Mouse (Mus musculus) MEL (cell line): ENCODE measurements around the gene Stap2. TPM values are rescaled to one million over a fixed set of nuclear protein-coding genes. Genes with fewer than 3 reads are reported as not detected.

Source experiments
- DNase-seq: peaks from one replicate; pipeline ENCODE4 v3.0.0; 2011; ENCODE audit warnings: low read depth, low spot score
- H3K27ac ChIP-seq: 2 replicates; pipeline ENCODE4 v1.5.1; 2012; ENCODE audit warnings: low read depth, mild to moderate bottlenecking, control low read depth, low read length, moderate library complexity; ENCODE audit not compliant: control insufficient read depth
- H3K27me3 ChIP-seq, 2 experiments: fragments of 150-350 bp in 1 of 2; sonication (generic) in 1 of 2; 2 replicates each; pipeline ENCODE4 v1.6.1; 2012; ENCODE audit warnings: low read length in 2 of 2, mild to moderate bottlenecking in 2 of 2, improper control_type of control experiment in 1 of 2, moderate library complexity in 1 of 2; ENCODE audit not compliant: insufficient read depth in 2 of 2, control insufficient read depth in 1 of 2
- H3K36me3 ChIP-seq, 2 experiments: 2 replicates each; pipeline ENCODE4 v1.6.1; 2012 to 2014; ENCODE audit warnings: low read length in 2 of 2, improper control_type of control experiment in 1 of 2, inconsistent platforms in 1 of 2, mild to moderate bottlenecking in 1 of 2; ENCODE audit not compliant: insufficient read depth in 2 of 2, control insufficient read depth in 1 of 2
- H3K4me1 ChIP-seq, 2 experiments: fragments of 150-350 bp in 1 of 2; sonication (generic) in 1 of 2; 2 replicates each; pipeline ENCODE4 v1.6.1; 2012; ENCODE audit warnings: low read length in 2 of 2, improper control_type of control experiment in 1 of 2, mild to moderate bottlenecking in 1 of 2; ENCODE audit not compliant: insufficient read depth in 2 of 2, control insufficient read depth in 1 of 2
- H3K4me3 ChIP-seq, 2 experiments: fragments of 150-350 bp in 1 of 2; sonication (generic) in 1 of 2; 2 replicates each; pipeline ENCODE4 v1.5.1; 2012; ENCODE audit warnings: low read depth in 2 of 2, low read length in 2 of 2, mild to moderate bottlenecking in 2 of 2, moderate library complexity in 2 of 2, control low read depth in 1 of 2, improper control_type of control experiment in 1 of 2; ENCODE audit not compliant: control insufficient read depth in 1 of 2, insufficient read depth in 1 of 2
- H3K79me2 ChIP-seq: 2 replicates; pipeline ENCODE4 v1.6.1; 2012; ENCODE audit warnings: mild to moderate bottlenecking, low read length, moderate library complexity; ENCODE audit not compliant: control insufficient read depth, poor library complexity, insufficient read depth
- H3K9ac ChIP-seq: 2 replicates; pipeline ENCODE4 v1.6.1; 2012; ENCODE audit warnings: low read depth, mild to moderate bottlenecking, control low read depth, low read length, moderate library complexity; ENCODE audit not compliant: control insufficient read depth, poor library complexity, severe bottlenecking
- H3K9me3 ChIP-seq: fragments of 150-350 bp; sonication (generic); replicated peaks from 2 replicates; pipeline ENCODE4 v1.6.1; 2012; ENCODE audit warnings: mild to moderate bottlenecking, low read length, improper control_type of control experiment, moderate library complexity; ENCODE audit not compliant: insufficient read depth
- CHD1 ChIP-seq: IDR thresholded peaks from 2 replicates; pipeline ENCODE4 v1.6.1; 2012; ENCODE audit warnings: low read depth, mild to moderate bottlenecking, inconsistent platforms, low read length, improper control_type of control experiment
- CTCF ChIP-seq, 3 experiments: IDR thresholded peaks in 2 of 3; conservative IDR thresholded peaks in 1 of 3; 2 replicates each; pipeline ENCODE4 v1.5.1; 2011 to 2012; ENCODE audit warnings: low read length in 3 of 3, low read depth in 2 of 3, mild to moderate bottlenecking in 2 of 3, improper control_type of control experiment in 1 of 3, inconsistent platforms in 1 of 3, mixed read lengths in 1 of 3, moderate library complexity in 1 of 3; ENCODE audit not compliant: control insufficient read depth in 1 of 3, insufficient read depth in 1 of 3, poor library complexity in 1 of 3, severe bottlenecking in 1 of 3
- ETS1 ChIP-seq: IDR thresholded peaks from 2 replicates; pipeline ENCODE4 v1.6.1; 2012; ENCODE audit warnings: low read depth, mild to moderate bottlenecking, inconsistent platforms, low read length, improper control_type of control experiment, moderate library complexity
- GABPA ChIP-seq: IDR thresholded peaks from 2 replicates; pipeline ENCODE4 v1.6.1; 2012; ENCODE audit warnings: low read depth, mild to moderate bottlenecking, inconsistent platforms, low read length, improper control_type of control experiment, moderate library complexity
- JUND ChIP-seq: IDR thresholded peaks from 2 replicates; pipeline ENCODE4 v1.6.1; 2011; ENCODE audit warnings: low read depth, mild to moderate bottlenecking, improper control_type of control experiment, low read length
- NELFE ChIP-seq: IDR thresholded peaks from 2 replicates; pipeline ENCODE4 v1.6.1; 2011; ENCODE audit warnings: low read depth, low read length, improper control_type of control experiment
- POLR2A ChIP-seq, 2 experiments: IDR thresholded peaks; 2 replicates each; pipeline ENCODE4 v1.6.1; 2011 to 2012; ENCODE audit warnings: low read length in 2 of 2, mild to moderate bottlenecking in 2 of 2, control low read depth in 1 of 2, improper control_type of control experiment in 1 of 2, low read depth in 1 of 2, moderate library complexity in 1 of 2; ENCODE audit not compliant: control insufficient read depth in 1 of 2, insufficient read depth in 1 of 2, poor library complexity in 1 of 2
- POLR2AphosphoS2 ChIP-seq: IDR thresholded peaks from 2 replicates; pipeline ENCODE4 v1.6.1; 2011; ENCODE audit warnings: low read length, improper control_type of control experiment
- SIN3A ChIP-seq: IDR thresholded peaks from 2 replicates; pipeline ENCODE4 v1.6.1; 2012; ENCODE audit warnings: low read length, improper control_type of control experiment, inconsistent platforms
- TCF12 ChIP-seq: IDR thresholded peaks from 2 replicates; pipeline ENCODE4 v1.6.1; 2014; ENCODE audit warnings: low read depth, mild to moderate bottlenecking, inconsistent platforms, low read length, improper control_type of control experiment, moderate library complexity
- ZC3H11A ChIP-seq: IDR thresholded peaks from 2 replicates; pipeline ENCODE4 v1.6.1; 2012; ENCODE audit warnings: low read depth, mild to moderate bottlenecking, inconsistent platforms, low read length, improper control_type of control experiment
- polyA plus RNA-seq, 2 experiments: library from polyadenylated mRNA; stranded (reverse) in 1 of 2; unstranded in 1 of 2; fragments of >175 nt in 1 of 2; fragments of >200 nt in 1 of 2; gene quantifications; 2 replicates each; pipeline versions ENCODE4 v1.2.1 to v1.2.4; 2012; ENCODE audit warnings: low replicate concordance in 2 of 2, low read depth in 1 of 2; ENCODE audit not compliant: insufficient read length in 2 of 2, insufficient read depth in 1 of 2, missing spikeins in 1 of 2
- total RNA-seq: library from RNA; depleted of rRNA; stranded (reverse); fragments of 300-350 nt; gene quantifications from 2 replicates; pipeline ENCODE4 v1.2.3, GENCODE M21; 2012

Gene Stap2
- total and polyA plus RNA-seq, 3 experiments: 0.08 TPM; not detected in 1

- Histone ChIP-seq H3K9me3 (no peaks in the 10 kb centered on the region), H3K9ac (no peak overlapping the region), H3K36me3 (peaks cover 0 to 3% of the 10 kb centered on the region in 2 experiments; a peak in 2 of 4 replicates), H3K27me3 (no peaks in the 10 kb centered on the region), H3K4me1 (no peaks in the 10 kb centered on the region), H3K27ac (no peak overlapping the region), H3K79me2 (no peaks in the 10 kb centered on the region), H3K4me3 (no peak overlapping the region)
- DNase-seq: no peak
- no peak for TF ChIP-seq TCF12
- TF ChIP-seq GABPA: no peak
- no peak for TF ChIP-seq CHD1
- no peak for TF ChIP-seq ZC3H11A
- no peak for TF ChIP-seq ETS1
- no peak for TF ChIP-seq NELFE
- TF ChIP-seq SIN3A: no peak
Observed at GRCm38 (mm10) chr17:56017848-56018247, 12.5 kb upstream of the Stap2 start.

- 0 out of 2 replicates have a peak, but pooled peaks have one; percentile 7 for TF ChIP-seq POLR2AphosphoS2
- 0 out of 4 replicates have a peak, but pooled peaks of 1 of the 2 experiments have one; percentile 16 for TF ChIP-seq POLR2A (IDR thresholded peaks at IDR 0.05; ENCODE audit: control insufficient read depth in 1 of 2, insufficient read depth in 1 of 2, low read depth in 1 of 2, low read length in 2 of 2, poor library complexity in 1 of 2)
- no peak for TF ChIP-seq ETS1
- no peak for TF ChIP-seq JUND
- TF ChIP-seq ZC3H11A: no peak
- Histone ChIP-seq H3K27me3 (no peaks in the 10 kb centered on the region), H3K9ac (no peak overlapping the region), H3K4me1 (no peaks in the 10 kb centered on the region), H3K27ac (no peak overlapping the region), H3K4me3 (no peak overlapping the region), H3K36me3 (peaks cover 0 to 3% of the 10 kb centered on the region in 2 experiments; a peak in 2 of 4 replicates), H3K79me2 (no peaks in the 10 kb centered on the region), H3K9me3 (no peaks in the 10 kb centered on the region)
- no peak for DNase-seq
Observed at GRCm38 (mm10) chr17:56016793-56017785, 11.7 kb upstream of the Stap2 start.

DNA sequence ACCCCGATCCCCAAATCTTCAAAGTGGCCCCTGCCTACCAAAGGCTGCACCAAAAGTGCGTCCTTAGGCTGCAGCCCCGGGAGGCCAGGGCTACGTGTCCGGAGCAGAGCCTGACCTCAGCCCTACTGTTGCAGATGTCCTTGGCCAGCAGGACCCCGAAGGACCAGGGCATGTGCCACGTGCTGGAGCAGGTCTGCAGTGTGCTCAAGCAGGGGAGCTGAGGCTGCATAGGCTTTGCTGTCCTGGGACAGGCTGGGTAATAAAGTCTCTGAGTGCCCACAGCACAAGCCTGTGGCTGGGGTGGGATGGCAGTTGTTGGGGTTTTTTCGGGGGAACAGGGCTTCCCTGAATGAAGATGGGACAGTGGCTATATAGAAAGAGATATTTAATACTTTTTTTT lies 11.0 kb upstream of the Stap2 start:
- H3K27ac ChIP-seq: no peak overlapping the region
- no peak for DNase-seq
- H3K9ac ChIP-seq: no peak overlapping the region
- no peaks in the 10 kb centered on the region for H3K9me3 ChIP-seq
- H3K4me1 ChIP-seq: no peaks in the 10 kb centered on the region
- no peak overlapping the region for H3K4me3 ChIP-seq
- H3K79me2 ChIP-seq: no peaks in the 10 kb centered on the region
- no peaks in the 10 kb centered on the region for H3K27me3 ChIP-seq
- TF ChIP-seq CTCF (IDR thresholded peaks at IDR 0.05 in 2 of 3, conservative IDR thresholded peaks at IDR 0.05 in 1 of 3; ENCODE audit: control insufficient read depth in 1 of 3, insufficient read depth in 1 of 3, low read depth in 2 of 3, low read length in 3 of 3, poor library complexity in 1 of 3, severe bottlenecking in 1 of 3): no peak
- TF ChIP-seq POLR2AphosphoS2: peak; percentile 63
- H3K36me3 ChIP-seq: peaks cover 0 to 3% of the 10 kb centered on the region in 2 experiments; a peak in 2 of 4 replicates
